Mouse (Mus musculus) spleen, adult 2 months (tissue): ENCODE data around the gene Sec22b.

ENCODE experiments used
- CTCF ChIP-seq: fragments of 200-500 bp; IDR thresholded peaks from 2 replicates; pipeline ENCODE4 v1.5.1; 2011; ENCODE audit warnings: mild to moderate bottlenecking, inconsistent platforms; ENCODE audit not compliant: insufficient read depth, insufficient read length, insufficient replicate concordance; ENCODE audit errors: extremely low read depth
- POLR2A ChIP-seq: fragments of 200-500 bp; IDR thresholded peaks from 2 replicates; pipeline ENCODE4 v1.6.1; 2011; ENCODE audit warnings: low read depth, low read length, inconsistent platforms

DNA sequence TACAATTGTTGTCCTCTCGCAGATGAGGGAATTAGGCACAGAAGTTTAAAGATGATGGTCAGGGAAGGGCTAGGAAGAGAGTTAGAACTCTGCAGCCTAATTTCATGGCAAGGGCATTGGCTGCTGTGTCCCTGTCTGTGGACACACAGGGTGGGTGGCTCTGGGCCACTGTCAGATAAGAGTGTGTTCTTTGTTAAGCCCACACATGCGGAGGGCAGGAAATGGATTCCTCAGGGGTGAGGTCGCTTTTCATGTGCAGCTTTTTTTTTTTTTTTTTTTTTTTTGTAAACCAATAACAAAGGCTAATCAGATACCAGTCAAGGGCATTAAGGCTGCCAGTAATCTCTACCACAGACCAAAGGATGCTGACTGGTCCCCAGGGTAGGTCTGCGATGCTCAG is 45.4 kb downstream of the Sec22b start:
- TF ChIP-seq CTCF: no peak
- no peak for TF ChIP-seq POLR2A
